Mouse (Mus musculus) T-helper 17 cell (primary cell): ENCODE data around the gene Tmprss3.

Experiments used
- in situ Hi-C, 2 experiments: fragments of 300-600 bp; cut with MboI, MseI; formaldehyde crosslinking; loops; 1 replicate in 1 of 2; 2 replicates in 1 of 2; pipeline ENCODE4 v1.15.1; 2025; ENCODE audit warnings: high pct_unique_total_duplicates in 2 of 2

The Tmprss3 gene

GRCm38 (mm10) chr17:31144040-31145037, 54.4 kb downstream of the Tmprss3 start, which contains the start of gene Tff2:
TSS of gene Tff2 (minus strand) at chr17:31144282.
- in situ Hi-C loops: loop anchor here (5.0 to 10.0 kb wide), 3 partner anchors 43 to 100 kb away; no protein-coding TSS in a partner anchor

GRCm38 (mm10) chr17:31142116-31142515, 56.7 kb downstream of the Tmprss3 start:
- in situ Hi-C loops: loop anchor here (5.0 to 10.0 kb wide), 3 partner anchors 45 to 103 kb away; no protein-coding TSS in a partner anchor

- in situ Hi-C loops: no loop called here
Measured at GRCm38 (mm10) chr17:31138398-31138797, 60.4 kb downstream of the Tmprss3 start.

DNA sequence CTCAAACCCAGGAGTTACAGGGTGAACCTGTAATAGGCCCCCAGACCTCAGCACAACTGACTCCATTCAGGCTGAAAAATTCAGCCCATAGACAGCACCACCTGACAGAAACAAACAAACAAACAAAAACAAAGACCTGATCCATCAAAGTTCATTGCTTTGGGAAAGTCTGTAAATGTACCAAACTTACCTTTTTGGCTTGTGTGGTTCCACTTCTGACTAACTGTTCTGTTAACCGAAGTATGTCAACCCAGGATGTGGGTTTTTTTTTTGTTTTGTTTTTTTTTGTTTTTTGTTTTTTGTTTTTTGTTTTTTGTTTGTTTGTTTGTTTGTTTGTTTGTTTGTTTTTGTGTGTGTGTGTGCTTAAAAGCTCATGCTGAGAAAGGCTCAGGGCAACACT, 62.0 kb downstream of the Tmprss3 start:
- in situ Hi-C loops: no loop called here

DNA sequence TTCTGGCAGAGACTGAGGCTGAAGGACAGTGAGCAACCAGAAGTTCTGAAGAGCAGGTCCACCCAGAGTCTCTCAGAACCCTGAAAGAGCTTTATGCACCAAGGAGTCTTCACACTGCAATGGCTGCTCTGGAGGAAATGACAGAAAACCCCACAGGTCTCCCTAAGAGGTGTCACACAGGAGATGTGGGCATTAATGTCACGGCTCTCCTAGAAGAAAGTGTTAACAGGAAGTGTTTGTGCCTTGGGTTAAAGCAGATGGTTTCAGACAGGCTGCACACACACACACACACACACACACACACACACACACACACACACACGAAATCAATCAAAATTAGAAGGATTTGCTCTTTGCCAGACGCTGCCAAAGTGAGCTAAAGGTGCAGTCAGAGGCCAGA, 62.5 kb downstream of the Tmprss3 start:
- in situ Hi-C loops: no loop called here

GRCm38 (mm10) chr17:31134913-31135312, 63.9 kb downstream of the Tmprss3 start:
- in situ Hi-C loops: no loop called here

DNA sequence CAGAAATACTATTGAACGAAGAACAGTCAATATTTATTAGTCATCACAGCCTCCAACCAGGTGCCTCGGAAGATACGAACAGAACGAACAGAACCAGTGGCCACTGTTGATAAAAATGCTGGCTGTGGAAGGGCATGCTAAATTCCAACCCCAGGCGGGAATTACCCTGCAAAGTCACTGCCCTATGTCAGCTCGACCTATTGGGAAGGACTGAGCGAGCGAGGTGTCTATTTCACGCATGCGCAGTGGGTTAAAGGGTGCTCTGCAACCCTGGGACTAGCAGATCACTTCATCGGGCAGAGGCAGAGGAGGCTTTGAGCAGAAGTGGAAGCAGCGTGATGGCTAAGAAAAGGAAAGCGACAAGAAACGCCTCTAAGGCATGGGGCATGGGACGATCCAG, 65.0 kb downstream of the Tmprss3 start:
- in situ Hi-C loops: no loop called here

GRCm38 (mm10) chr17:31131269-31131821, 67.4 kb downstream of the Tmprss3 start:
- in situ Hi-C loops: no loop called here

DNA sequence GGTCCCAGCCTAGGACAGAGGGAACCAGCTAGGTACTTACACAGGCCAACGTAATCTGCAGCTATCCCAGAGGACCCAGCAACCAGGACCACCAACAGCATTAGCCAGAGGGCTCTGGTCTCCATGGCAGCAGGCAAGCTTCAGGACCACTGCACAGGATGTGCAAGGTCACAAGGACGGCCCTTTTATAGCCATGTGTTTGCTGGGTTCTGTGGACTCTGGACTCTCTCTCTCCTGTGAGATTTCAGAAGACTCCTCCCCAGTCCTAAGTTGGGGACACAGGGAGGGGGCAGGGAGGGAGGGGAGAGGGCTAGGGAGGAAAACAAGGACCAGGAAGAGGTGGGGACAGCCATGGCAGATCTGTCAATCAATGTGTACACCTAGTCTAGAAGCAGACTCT, 69.3 kb downstream of the Tmprss3 start, which contains the start of gene Tff3:
TSS of gene Tff3 (minus strand) at position 195 of the 400 bp plus-strand sequence.
- in situ Hi-C loops: no loop called here
